Mouse (Mus musculus): ENCODE data around the gene Sdr9c7. TPM values are rescaled to one million over a fixed set of nuclear protein-coding genes. Genes with fewer than 3 reads are reported as not detected.
A peak's percentile ranks its signal among the peaks of the same experiment; 100 is the strongest.

Gene Sdr9c7
- polyA plus RNA-seq, 2 experiments: 1.0 to 1.4 TPM

- Histone ChIP-seq H3K36me3 (ENCODE audit: control insufficient read depth, insufficient read depth, low read length) (no peaks in the 10 kb centered on the region), H3K4me2 (replicated peaks; ENCODE audit: low read depth, low read length, severe bottlenecking) (no peak overlapping the region), H3K27ac (replicated peaks; ENCODE audit: low read depth, low read length) (no peak overlapping the region), H3K9me3 (ENCODE audit: control insufficient read depth, low read length) (no peaks in the 10 kb centered on the region), H3K27me3 (ENCODE audit: control insufficient read depth, insufficient read depth, low read length) (no peaks in the 10 kb centered on the region), H3K4me3 (replicated peaks; ENCODE audit: low read length) (no peak overlapping the region), H3K9ac (ENCODE audit: low read depth, low read length, severe bottlenecking) (no peak overlapping the region), H3K4me1 (ENCODE audit: control insufficient read depth, insufficient read depth, low read length) (no peaks in the 10 kb centered on the region)
- DNase-seq (ENCODE audit: low spot score) (no peak), ATAC-seq (ENCODE audit: low FRiP score, low read depth) (no peak)
- 86% methylated on average over 8 of the region's 8 CpGs for WGBS
- no peak for TF ChIP-seq POLR2A (IDR thresholded peaks at IDR 0.05; ENCODE audit: borderline replicate concordance, extremely low read depth, insufficient read depth, insufficient read length)
Observed at GRCm38 (mm10) chr10:127923024-127923423, 24.7 kb downstream of the Sdr9c7 start.

- ATAC-seq (ENCODE audit: low FRiP score, low read depth) (no peak), DNase-seq (ENCODE audit: low spot score) (peak; percentile 28)
- 63% methylated on average over 7 of the region's 7 CpGs for WGBS
- no peak overlapping the region for H3K27ac ChIP-seq (replicated peaks; ENCODE audit: low read depth, low read length)
- no peak overlapping the region for H3K4me2 ChIP-seq (replicated peaks; ENCODE audit: low read depth, low read length, severe bottlenecking)
- no peaks in the 10 kb centered on the region for H3K36me3 ChIP-seq (ENCODE audit: control insufficient read depth, insufficient read depth, low read length)
- H3K9me3 ChIP-seq (ENCODE audit: control insufficient read depth, low read length): no peaks in the 10 kb centered on the region
- TF ChIP-seq POLR2A (IDR thresholded peaks at IDR 0.05; ENCODE audit: borderline replicate concordance, extremely low read depth, insufficient read depth, insufficient read length): no peak
- H3K9ac ChIP-seq (ENCODE audit: low read depth, low read length, severe bottlenecking): no peak overlapping the region
- H3K27me3 ChIP-seq (ENCODE audit: control insufficient read depth, insufficient read depth, low read length): no peaks in the 10 kb centered on the region
- no peaks in the 10 kb centered on the region for H3K4me1 ChIP-seq (ENCODE audit: control insufficient read depth, insufficient read depth, low read length)
- H3K4me3 ChIP-seq (replicated peaks; ENCODE audit: low read length): no peak overlapping the region
Observed at GRCm38 (mm10) chr10:127924597-127925378, 26.5 kb downstream of the Sdr9c7 start.

GRCm38 (mm10) chr10:127927737-127928136 lies 29.4 kb downstream of the Sdr9c7 start:
- WGBS: 77% methylated on average over 2 of the region's 2 CpGs
- no peak for DNase-seq (ENCODE audit: low spot score)

GRCm38 (mm10) chr10:127932290-127932926 lies 34.1 kb downstream of the Sdr9c7 start:
- H3K9ac ChIP-seq (ENCODE audit: low read depth, low read length, severe bottlenecking): no peak overlapping the region
- H3K4me1 ChIP-seq (ENCODE audit: control insufficient read depth, insufficient read depth, low read length): no peaks in the 10 kb centered on the region
- H3K36me3 ChIP-seq (ENCODE audit: control insufficient read depth, insufficient read depth, low read length): no peaks in the 10 kb centered on the region
- WGBS: 64% methylated on average over 8 of the region's 8 CpGs
- no peaks in the 10 kb centered on the region for H3K9me3 ChIP-seq (ENCODE audit: control insufficient read depth, low read length)
- H3K4me2 ChIP-seq (replicated peaks; ENCODE audit: low read depth, low read length, severe bottlenecking): no peak overlapping the region
- H3K27me3 ChIP-seq (ENCODE audit: control insufficient read depth, insufficient read depth, low read length): no peaks in the 10 kb centered on the region
- TF ChIP-seq POLR2A (IDR thresholded peaks at IDR 0.05; ENCODE audit: borderline replicate concordance, extremely low read depth, insufficient read depth, insufficient read length): no peak
- ATAC-seq (ENCODE audit: low FRiP score, low read depth): no peak
- H3K4me3 ChIP-seq (replicated peaks; ENCODE audit: low read length): no peak overlapping the region
- DNase-seq (ENCODE audit: low spot score): no peak
- H3K27ac ChIP-seq (replicated peaks; ENCODE audit: low read depth, low read length): no peak overlapping the region

More at GRCm38 (mm10) chr10:127927737-127928136, 29.4 kb downstream of the Sdr9c7 start:
- Histone ChIP-seq H3K27ac (replicated peaks; ENCODE audit: low read depth, low read length) (no peak overlapping the region), H3K4me2 (replicated peaks; ENCODE audit: low read depth, low read length, severe bottlenecking) (no peak overlapping the region), H3K4me3 (replicated peaks; ENCODE audit: low read length) (no peak overlapping the region), H3K9me3 (ENCODE audit: control insufficient read depth, low read length) (no peaks in the 10 kb centered on the region), H3K4me1 (ENCODE audit: control insufficient read depth, insufficient read depth, low read length) (no peaks in the 10 kb centered on the region), H3K9ac (ENCODE audit: low read depth, low read length, severe bottlenecking) (no peak overlapping the region), H3K27me3 (ENCODE audit: control insufficient read depth, insufficient read depth, low read length) (no peaks in the 10 kb centered on the region), H3K36me3 (ENCODE audit: control insufficient read depth, insufficient read depth, low read length) (no peaks in the 10 kb centered on the region)
- no peak for TF ChIP-seq POLR2A (IDR thresholded peaks at IDR 0.05; ENCODE audit: borderline replicate concordance, extremely low read depth, insufficient read depth, insufficient read length)
- no peak for ATAC-seq (ENCODE audit: low FRiP score, low read depth)

GRCm38 (mm10) chr10:127936271-127936670 lies 38.0 kb downstream of the Sdr9c7 start:
- H3K4me2 ChIP-seq (replicated peaks; ENCODE audit: low read depth, low read length, severe bottlenecking): no peak overlapping the region
- H3K36me3 ChIP-seq (ENCODE audit: control insufficient read depth, insufficient read depth, low read length): no peaks in the 10 kb centered on the region
- 68% methylated on average over 8 of the region's 8 CpGs for WGBS
- H3K27me3 ChIP-seq (ENCODE audit: control insufficient read depth, insufficient read depth, low read length): no peaks in the 10 kb centered on the region
- DNase-seq (ENCODE audit: low spot score) (no peak), ATAC-seq (ENCODE audit: low FRiP score, low read depth) (no peak)
- TF ChIP-seq POLR2A (IDR thresholded peaks at IDR 0.05; ENCODE audit: borderline replicate concordance, extremely low read depth, insufficient read depth, insufficient read length): no peak
- H3K9ac ChIP-seq (ENCODE audit: low read depth, low read length, severe bottlenecking): no peak overlapping the region
- H3K9me3 ChIP-seq (ENCODE audit: control insufficient read depth, low read length): no peaks in the 10 kb centered on the region
- no peaks in the 10 kb centered on the region for H3K4me1 ChIP-seq (ENCODE audit: control insufficient read depth, insufficient read depth, low read length)
- no peak overlapping the region for H3K4me3 ChIP-seq (replicated peaks; ENCODE audit: low read length)
- H3K27ac ChIP-seq (replicated peaks; ENCODE audit: low read depth, low read length): no peak overlapping the region
